Mouse (Mus musculus) heart, postnatal 0 days (tissue): ENCODE measurements at regions not wholly inside any gene's neighbourhood (a gene's known extent, or its start where the extent isn't known, plus 50 kb on each side); places are given as distances from the start of the nearest gene placed in this dataset.

Experiments used
- ATAC-seq: fragments of 200-750 bp; cut with Nextera tagmentation; 2 replicates; pipeline ENCODE4 v1.8.0; 2017; ENCODE audit warnings: low read depth, moderate number of reproducible peaks, moderate library complexity; ENCODE audit not compliant: insufficient read depth
- DNase-seq: peaks from one replicate; pipeline ENCODE4 v3.0.0-alpha.2; 2016; ENCODE audit warnings: low spot score
- H3K27ac ChIP-seq: fragments of 300-500 bp; sonication (generic); 2 replicates; pipeline ENCODE4 v1.5.1; 2014; ENCODE audit warnings: low read depth, mild to moderate bottlenecking
- H3K27me3 ChIP-seq: fragments of 300-500 bp; sonication (generic); 2 replicates; pipeline ENCODE4 v1.6.1; 2014; ENCODE audit warnings: low read length, mixed read lengths; ENCODE audit not compliant: control insufficient read depth, insufficient read depth
- H3K36me3 ChIP-seq: fragments of 300-500 bp; sonication (generic); replicated peaks from 2 replicates; pipeline ENCODE4 v1.6.1; 2014; ENCODE audit warnings: low read length, mixed read lengths; ENCODE audit not compliant: control insufficient read depth, insufficient read depth
- H3K4me1 ChIP-seq: fragments of 300-500 bp; sonication (generic); 2 replicates; pipeline ENCODE4 v1.6.1; 2014; ENCODE audit warnings: antibody characterized with exemption; ENCODE audit not compliant: control insufficient read depth, insufficient read depth
- H3K4me2 ChIP-seq: fragments of 300-500 bp; sonication (generic); 2 replicates; pipeline ENCODE4 v1.6.1; 2014; ENCODE audit warnings: low read depth, mild to moderate bottlenecking, low read length, moderate library complexity
- H3K4me3 ChIP-seq: fragments of 300-500 bp; sonication (generic); 2 replicates; pipeline ENCODE4 v1.5.1; 2014; ENCODE audit warnings: low read depth, low read length
- H3K9ac ChIP-seq: fragments of 300-500 bp; sonication (generic); replicated peaks from 2 replicates; pipeline ENCODE4 v1.6.1; 2014; ENCODE audit warnings: low read depth, low read length, mixed read lengths
- H3K9me3 ChIP-seq: fragments of 300-500 bp; sonication (generic); replicated peaks from 2 replicates; pipeline ENCODE4 v1.6.1; 2016; ENCODE audit warnings: low read length; ENCODE audit not compliant: control insufficient read depth
- CTCF ChIP-seq: IDR thresholded peaks from 2 replicates; pipeline ENCODE4 v1.5.1; 2016; ENCODE audit warnings: antibody characterized with exemption, control low read depth, low read depth
- EP300 ChIP-seq: IDR thresholded peaks from 2 replicates; pipeline ENCODE4 v1.6.1; 2016; ENCODE audit warnings: antibody characterized with exemption, low read depth
- WGBS: fragments of 180-500 bp; shearing (Covaris S2); extraction: QIAGEN DNeasy Blood & Tissue Kit; methylation state at CpG from one replicate; pipeline ENCODE4 v1.1.7; 2014; 5-methylcytosine and 5-hydroxymethylcytosine counted together

GRCm38 (mm10) chr3:38360421-38360921, 124.2 kb downstream of the Ankrd50 start:
- peak; percentile 40 for DNase-seq
- 35% methylated on average over 3 of the region's 3 CpGs for WGBS
- Histone ChIP-seq H3K4me3 (no peak overlapping the region), H3K9me3 (no peaks in the 10 kb centered on the region), H3K4me1 (peaks cover 8% of the 10 kb centered on the region; the same call in 1 of the 2 replicates), H3K9ac (no peak overlapping the region), H3K36me3 (no peaks in the 10 kb centered on the region), H3K27me3 (no peaks in the 10 kb centered on the region), H3K4me2 (no peak overlapping the region), H3K27ac (peak overlapping the region; percentile 49)
- ATAC-seq: no peak
- no peak for TF ChIP-seq EP300
- no peak for TF ChIP-seq CTCF

DNA sequence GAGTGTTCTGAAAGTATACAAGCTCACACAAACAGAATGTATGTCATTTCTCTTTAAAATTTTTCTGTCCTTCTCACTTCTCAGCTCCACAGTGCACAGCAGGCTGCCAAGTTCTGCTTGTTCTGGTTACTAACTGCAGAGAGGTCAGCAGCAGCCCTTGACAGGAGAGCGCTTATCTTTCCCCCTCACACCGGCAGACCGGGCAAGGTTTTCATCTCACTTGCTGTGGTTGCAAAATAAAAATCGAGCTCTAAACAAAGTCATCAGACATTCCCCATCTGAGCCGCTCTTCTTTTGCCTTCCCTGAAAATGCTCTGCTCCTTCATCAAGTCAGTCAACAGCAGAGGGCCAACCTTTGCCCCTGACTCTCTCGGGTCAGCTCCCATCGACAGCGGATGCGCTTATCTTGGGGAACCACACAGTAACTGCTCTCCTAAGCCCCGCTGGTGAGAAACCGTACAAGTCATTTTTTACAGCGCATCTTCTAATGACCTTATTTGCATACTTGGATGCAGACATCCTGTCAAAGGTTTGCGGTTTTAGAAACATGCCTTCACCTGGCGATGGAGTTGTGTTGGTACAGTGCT, 126.6 kb downstream of the Ankrd50 start:
- Histone ChIP-seq H3K4me2 (peak overlapping the region; percentile 50), H3K27ac (peak overlapping the region; percentile 72), H3K4me1 (peaks cover 8% of the 10 kb centered on the region; the same call in 1 of the 2 replicates), H3K27me3 (no peaks in the 10 kb centered on the region), H3K9ac (no peak overlapping the region), H3K9me3 (no peaks in the 10 kb centered on the region), H3K36me3 (no peaks in the 10 kb centered on the region), H3K4me3 (peak overlapping the region; percentile 13)
- peak; percentile 84 for ATAC-seq
- TF ChIP-seq EP300 (no peak), CTCF (no peak)
- WGBS: 13% methylated on average over 14 of the region's 14 CpGs
- peak; percentile 75 for DNase-seq

- WGBS: 27% methylated on average over 2 of the region's 2 CpGs
- no peak for DNase-seq
- H3K9me3 ChIP-seq: no peaks in the 10 kb centered on the region
- ATAC-seq: no peak
- H3K27ac ChIP-seq: no peak overlapping the region
- no peaks in the 10 kb centered on the region for H3K27me3 ChIP-seq
- no peak overlapping the region for H3K9ac ChIP-seq
- H3K4me2 ChIP-seq: no peak overlapping the region
- no peak overlapping the region for H3K4me3 ChIP-seq
- no peak for TF ChIP-seq EP300
- no peak for TF ChIP-seq CTCF
- peaks cover 3% of the 10 kb centered on the region; the same call in 1 of the 2 replicates for H3K4me1 ChIP-seq
- no peaks in the 10 kb centered on the region for H3K36me3 ChIP-seq
These were observed 140.4 kb downstream of the Ankrd50 start for GRCm38 (mm10) chr3:38344283-38344682.

- no peak for DNase-seq
- Histone ChIP-seq H3K4me3 (no peak overlapping the region), H3K4me2 (no peak overlapping the region), H3K9me3 (no peaks in the 10 kb centered on the region), H3K4me1 (no peaks in the 10 kb centered on the region), H3K27me3 (no peaks in the 10 kb centered on the region), H3K9ac (no peak overlapping the region), H3K27ac (no peak overlapping the region), H3K36me3 (no peaks in the 10 kb centered on the region)
- no peak for TF ChIP-seq EP300
- TF ChIP-seq CTCF: no peak
- no peak for ATAC-seq
- 88% methylated on average over 1 of the region's 1 CpGs for WGBS
These were observed 143.0 kb downstream of the Ankrd50 start for GRCm38 (mm10) chr3:38341666-38342065.

DNA sequence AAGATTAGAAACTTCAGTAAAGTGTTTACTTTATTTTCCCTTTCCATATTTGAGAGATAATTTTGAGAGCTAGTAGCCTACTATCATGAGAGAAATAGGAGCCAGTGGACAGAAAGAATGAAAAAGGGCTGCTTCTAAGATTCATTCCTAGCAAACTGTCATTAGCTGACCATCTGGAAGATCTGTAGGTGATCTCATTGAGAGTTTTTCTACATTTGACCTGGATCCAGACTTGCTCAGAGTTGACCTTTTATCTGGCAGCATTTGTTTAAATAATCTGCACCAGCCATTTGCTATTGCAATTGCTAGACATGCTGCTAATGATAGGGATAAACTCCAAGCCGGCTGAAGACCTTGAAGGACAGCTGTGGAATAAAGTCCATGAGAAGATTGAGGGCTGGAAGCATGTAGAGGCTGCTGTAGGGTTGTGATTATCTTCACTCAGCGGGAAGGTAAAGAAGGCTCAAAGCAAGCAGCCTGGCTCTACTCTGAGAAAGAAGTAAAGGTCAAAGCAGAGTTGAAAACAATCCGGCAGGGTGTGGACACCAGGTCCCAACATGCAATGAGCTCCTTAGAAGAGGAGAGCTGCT, 151.2 kb downstream of the Ankrd50 start:
- H3K27me3 ChIP-seq: no peaks in the 10 kb centered on the region
- H3K4me3 ChIP-seq: no peak overlapping the region
- no peak for DNase-seq
- ATAC-seq: no peak
- no peaks in the 10 kb centered on the region for H3K36me3 ChIP-seq
- no peaks in the 10 kb centered on the region for H3K4me1 ChIP-seq
- H3K9me3 ChIP-seq: no peaks in the 10 kb centered on the region
- no peak overlapping the region for H3K4me2 ChIP-seq
- no peak for TF ChIP-seq EP300
- no peak overlapping the region for H3K9ac ChIP-seq
- no peak overlapping the region for H3K27ac ChIP-seq
- WGBS: 64% methylated on average over 3 of the region's 3 CpGs

DNA sequence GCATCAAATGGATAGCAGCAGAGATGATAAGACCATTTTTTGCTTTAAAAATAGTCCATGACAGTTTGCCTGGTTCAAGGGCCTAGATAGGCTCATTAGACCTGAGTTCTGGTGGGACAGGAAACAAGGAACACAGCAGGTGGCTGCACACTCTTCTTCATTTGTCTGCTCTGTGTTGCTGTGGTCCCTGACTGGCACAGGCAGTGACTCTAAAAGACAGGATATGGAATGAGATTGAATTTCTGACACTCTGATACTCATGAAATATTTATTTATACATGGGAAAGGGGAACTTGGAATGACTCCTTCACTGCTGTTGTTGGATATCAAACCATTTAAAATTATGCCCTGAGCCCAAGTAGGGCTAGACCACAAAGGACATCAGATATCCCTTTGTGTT, 153.5 kb downstream of the Ankrd50 start:
- no peaks in the 10 kb centered on the region for H3K4me1 ChIP-seq
- no peak overlapping the region for H3K9ac ChIP-seq
- no peaks in the 10 kb centered on the region for H3K27me3 ChIP-seq
- H3K4me2 ChIP-seq: no peak overlapping the region
- no peak overlapping the region for H3K27ac ChIP-seq
- H3K4me3 ChIP-seq: no peak overlapping the region
- H3K9me3 ChIP-seq: no peaks in the 10 kb centered on the region
- DNase-seq: no peak
- ATAC-seq: no peak
- H3K36me3 ChIP-seq: no peaks in the 10 kb centered on the region
- TF ChIP-seq EP300 (no peak), CTCF (no peak)
